Mouse (Mus musculus) cerebellum, adult 2 months (tissue): ENCODE data around the gene H2afy.

ENCODE experiments used
- CTCF ChIP-seq: fragments of 200-500 bp; IDR thresholded peaks from 2 replicates; pipeline ENCODE4 v1.5.1; 2011; ENCODE audit warnings: low read depth, mild to moderate bottlenecking, control low read depth, low read length, moderate library complexity, borderline replicate concordance; ENCODE audit not compliant: insufficient read depth
- POLR2A ChIP-seq: fragments of 200-500 bp; IDR thresholded peaks from 2 replicates; pipeline ENCODE4 v1.6.1; 2011; ENCODE audit warnings: low read length, control low read depth, borderline replicate concordance; ENCODE audit not compliant: insufficient read depth

- TF ChIP-seq CTCF (no peak), POLR2A (no peak)
Observed at GRCm38 (mm10) chr13:56093680-56094079, 42.5 kb downstream of the H2afy start.
